Mouse (Mus musculus) brain, embryonic 18.5 days (tissue): ENCODE measurements around the gene Slc39a10.
"Not testable (repeated sequence)": the region's sequence is repeated elsewhere in the genome, so short reads cannot be mapped to it uniquely, and the experiment has no call there.

Source experiments
- DNase-seq: peaks from one replicate; pipeline ENCODE4 v3.0.0-alpha.2; 2012; ENCODE audit warnings: low read depth, low spot score

Gene Slc39a10

GRCm38 (mm10) chr1:46864175-46864885 is 28.3 kb downstream of the Slc39a10 start:
- no peak for DNase-seq

DNA sequence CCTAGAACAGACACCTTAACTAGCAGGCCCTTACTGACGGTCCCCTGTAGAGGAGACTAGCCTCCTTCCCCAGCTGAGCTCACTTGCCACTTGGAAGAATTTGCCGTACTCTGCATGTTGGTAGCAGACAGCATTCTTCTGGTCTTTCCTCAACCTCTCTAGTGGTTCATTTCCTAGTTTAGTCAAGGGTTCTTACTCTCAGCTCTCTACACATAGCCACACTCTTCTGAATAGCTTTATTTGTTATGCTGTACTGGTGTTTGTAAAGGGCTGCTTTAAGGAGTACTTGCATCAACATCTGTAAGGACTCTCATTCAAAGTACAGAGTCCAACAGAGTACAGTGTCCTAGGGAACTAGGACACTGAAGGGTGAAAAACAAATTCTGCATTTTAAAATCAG is 29.2 kb downstream of the Slc39a10 start:
- DNase-seq: no peak

GRCm38 (mm10) chr1:46860082-46860481 is 32.6 kb downstream of the Slc39a10 start:
- DNase-seq: no peak

GRCm38 (mm10) chr1:46858579-46858978 is 34.1 kb downstream of the Slc39a10 start:
- no peak for DNase-seq

DNA sequence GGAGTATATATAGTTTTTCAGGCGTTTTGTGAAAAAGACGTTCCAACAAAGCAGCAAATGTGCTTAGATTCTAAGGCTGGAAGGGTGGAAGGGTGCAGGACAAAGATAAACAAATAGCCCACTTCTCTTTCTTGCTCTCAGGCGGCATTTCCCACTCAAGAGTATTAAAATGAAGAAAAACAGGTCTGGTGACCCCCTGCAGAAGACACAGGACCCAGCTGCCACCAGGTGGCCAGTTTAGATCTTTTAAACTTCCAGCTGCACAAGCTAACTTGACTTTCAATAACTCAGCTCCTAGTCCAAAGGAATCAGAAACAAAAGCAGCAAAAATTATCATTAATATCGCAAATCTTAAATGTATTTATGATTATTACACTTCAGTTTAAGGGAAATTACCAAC is 36.2 kb downstream of the Slc39a10 start:
- DNase-seq: no peak

DNA sequence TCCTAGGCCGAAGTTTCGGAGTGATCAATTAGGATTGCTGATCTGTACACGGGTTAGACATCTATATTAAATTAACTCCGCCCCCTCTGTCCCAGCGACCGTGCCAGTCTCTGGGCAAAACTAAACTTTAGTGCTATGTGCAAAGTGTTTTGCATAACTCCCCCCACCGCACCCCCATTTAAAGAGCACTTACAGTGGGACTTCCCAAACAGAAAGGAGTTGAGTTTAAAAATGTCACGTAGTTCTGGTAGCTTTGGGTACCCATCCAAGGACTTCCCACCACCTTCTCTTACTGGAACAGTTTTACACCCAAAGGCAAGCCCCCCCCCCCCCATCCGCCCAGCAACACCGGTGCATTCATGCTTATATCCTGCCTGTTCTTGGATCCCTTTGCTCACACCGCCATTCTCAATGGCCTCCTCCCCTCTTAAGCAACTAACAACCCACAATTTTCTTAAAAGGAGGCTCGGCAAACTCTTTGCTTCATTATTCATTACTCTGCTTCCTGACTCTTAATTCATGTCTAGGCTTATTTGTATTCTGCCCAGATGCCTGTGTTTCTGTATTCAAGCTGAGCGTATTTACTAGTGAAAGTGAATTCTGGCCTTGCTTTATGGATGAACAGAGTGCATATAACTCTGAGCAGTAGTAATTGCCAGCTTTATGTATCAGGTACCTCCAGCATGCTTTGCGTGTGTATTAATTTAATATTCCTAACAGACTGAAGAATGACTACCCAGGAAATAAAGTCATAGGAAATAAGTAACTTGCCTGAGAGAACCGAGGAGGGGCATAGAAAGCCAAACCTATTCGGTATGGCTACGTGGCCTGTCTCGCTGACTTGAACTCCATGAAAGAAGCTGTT is 38.4 kb downstream of the Slc39a10 start:
- no peak for DNase-seq

DNA sequence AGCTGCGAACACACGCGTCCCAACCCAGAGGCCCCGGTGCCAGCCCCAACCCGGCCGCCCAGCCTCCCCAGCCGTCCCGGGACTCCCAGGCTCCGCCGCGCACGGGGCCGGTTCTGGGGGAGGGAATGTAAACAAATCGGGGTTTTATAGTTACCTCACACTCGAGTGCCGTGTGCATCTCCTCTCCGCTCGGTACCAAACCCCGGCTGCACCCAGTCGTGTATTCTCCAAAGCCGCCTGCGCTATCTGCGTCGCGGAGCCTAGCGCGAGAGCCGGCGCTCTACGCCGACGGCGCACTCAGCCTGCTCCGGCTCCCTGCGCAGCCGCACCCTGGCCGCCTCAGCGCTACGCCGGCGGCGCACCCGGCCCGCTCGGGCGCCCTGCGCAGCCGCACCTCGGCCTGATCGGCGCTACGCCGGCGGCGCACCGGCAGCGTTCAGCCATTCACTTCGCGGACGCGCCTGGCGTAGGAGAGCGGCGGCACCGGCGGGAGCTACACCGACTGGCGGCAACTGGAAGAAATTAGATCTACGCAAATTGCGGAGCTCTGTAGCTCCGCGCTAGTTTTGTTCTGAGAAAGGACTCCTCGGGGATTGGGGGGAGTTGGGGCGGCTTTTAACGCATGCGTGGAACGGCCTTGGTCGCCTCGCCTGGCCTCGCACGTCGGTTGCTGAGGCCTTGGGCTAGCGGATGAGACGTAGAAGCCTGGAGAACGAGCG is 39.2 kb downstream of the Slc39a10 start:
- peak; percentile 95 for DNase-seq

GRCm38 (mm10) chr1:46852600-46853272 is 39.9 kb downstream of the Slc39a10 start:
- DNase-seq: no peak

DNA sequence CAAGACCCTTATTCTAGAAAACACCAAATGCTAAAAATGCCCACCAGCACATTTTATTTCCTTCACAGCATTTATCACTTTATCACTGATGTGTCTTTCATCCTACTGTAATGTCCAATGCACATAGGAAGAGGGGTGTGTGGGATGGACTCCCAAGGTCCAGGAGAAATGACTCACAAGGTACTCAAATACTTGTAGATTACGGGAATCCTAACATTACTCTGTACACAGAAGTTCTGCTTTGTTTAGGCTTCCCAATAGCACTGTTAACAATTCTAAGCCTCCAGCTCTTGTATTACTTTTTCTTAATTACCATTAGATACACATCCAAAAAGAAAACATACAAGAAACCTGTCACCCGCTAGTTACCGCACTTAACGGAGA is 40.4 kb downstream of the Slc39a10 start:
- no peak for DNase-seq

GRCm38 (mm10) chr1:46851586-46851985 is 41.1 kb downstream of the Slc39a10 start:
- no peak for DNase-seq

DNA sequence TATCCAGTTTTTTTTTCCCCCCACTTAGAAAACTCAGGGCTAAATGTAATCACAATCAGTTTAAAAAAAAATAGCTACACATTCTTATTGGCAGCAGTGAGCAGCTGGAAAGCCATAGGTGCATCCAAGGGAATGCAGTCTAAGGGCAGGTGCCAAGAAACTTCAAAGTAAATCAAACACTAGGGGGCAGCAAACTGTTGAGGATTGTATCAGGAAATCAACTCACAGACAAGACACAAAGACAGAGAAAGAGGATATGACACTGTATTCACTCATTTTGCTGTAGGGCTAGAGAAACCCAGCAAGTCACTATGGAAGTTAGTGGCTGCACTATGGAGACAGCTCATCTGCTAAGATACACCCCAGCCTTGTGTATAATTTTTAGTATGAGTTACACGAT is 42.9 kb downstream of the Slc39a10 start:
- peak; percentile 54 for DNase-seq

GRCm38 (mm10) chr1:46845221-46845620 is 47.4 kb downstream of the Slc39a10 start:
- DNase-seq: no peak

GRCm38 (mm10) chr1:46844281-46844680 is 48.4 kb downstream of the Slc39a10 start:
- no peak for DNase-seq

DNA sequence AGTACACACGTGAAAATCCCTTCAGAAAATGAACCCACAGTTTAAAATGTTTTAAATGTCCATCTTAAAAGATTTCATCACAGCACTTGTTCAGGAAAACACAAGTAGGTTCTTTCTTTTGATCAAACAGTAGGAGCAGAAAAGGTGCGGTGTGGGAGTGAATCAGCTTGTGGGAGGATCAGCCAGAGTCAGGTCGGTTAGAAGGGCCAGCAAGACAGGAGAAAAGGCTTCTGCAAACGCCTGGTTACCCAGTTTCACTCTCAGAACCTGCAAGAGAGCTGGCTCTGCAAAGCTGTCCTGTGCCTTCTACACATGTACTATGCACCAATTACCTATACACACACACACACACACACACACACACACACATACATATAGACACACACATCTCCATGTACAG is 49.2 kb downstream of the Slc39a10 start:
- DNase-seq: no peak

DNA sequence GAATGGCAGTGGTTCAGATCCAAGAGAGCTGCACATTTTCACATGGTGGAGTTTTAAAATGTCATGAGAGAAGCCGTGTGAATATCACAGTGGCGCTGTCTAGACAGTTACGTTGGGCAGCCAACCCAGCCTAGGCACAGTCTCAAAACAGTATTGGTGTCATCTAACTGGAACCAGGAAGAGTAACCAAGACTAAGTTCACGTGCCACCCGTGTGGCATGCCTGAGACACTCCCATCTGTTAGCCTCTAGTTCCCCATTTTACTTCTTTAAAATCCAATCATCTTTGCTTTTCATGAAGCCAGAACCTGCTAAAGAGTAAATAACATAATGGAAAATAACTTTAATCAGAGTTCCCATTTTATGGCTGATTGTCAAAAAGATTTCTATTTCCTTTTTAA is 60.7 kb downstream of the Slc39a10 start:
- DNase-seq: no peak

GRCm38 (mm10) chr1:46830066-46830843 is 62.4 kb downstream of the Slc39a10 start:
- no peak for DNase-seq

- DNase-seq: no peak
Observed at GRCm38 (mm10) chr1:46822256-46822972, 70.2 kb downstream of the Slc39a10 start.

DNA sequence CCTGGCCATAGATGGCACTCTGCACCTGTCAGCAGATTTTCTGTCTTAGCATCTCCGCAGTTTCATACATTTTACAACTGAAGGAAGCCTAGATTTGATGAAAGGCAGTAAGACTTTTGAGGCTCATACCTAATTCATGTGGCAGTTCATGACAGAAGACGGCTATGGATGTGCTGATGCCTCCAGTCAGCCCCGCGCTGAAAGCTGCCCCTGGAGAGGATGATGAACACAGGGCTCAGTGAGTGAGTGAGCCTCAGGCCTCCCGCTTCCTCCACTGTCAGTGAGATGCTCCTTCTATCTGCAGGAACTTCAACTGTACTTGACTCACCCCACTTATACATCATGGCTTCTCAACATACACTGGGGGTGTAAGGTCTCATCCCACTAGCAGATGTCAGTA is 74.7 kb downstream of the Slc39a10 start:
- DNase-seq: no peak

DNA sequence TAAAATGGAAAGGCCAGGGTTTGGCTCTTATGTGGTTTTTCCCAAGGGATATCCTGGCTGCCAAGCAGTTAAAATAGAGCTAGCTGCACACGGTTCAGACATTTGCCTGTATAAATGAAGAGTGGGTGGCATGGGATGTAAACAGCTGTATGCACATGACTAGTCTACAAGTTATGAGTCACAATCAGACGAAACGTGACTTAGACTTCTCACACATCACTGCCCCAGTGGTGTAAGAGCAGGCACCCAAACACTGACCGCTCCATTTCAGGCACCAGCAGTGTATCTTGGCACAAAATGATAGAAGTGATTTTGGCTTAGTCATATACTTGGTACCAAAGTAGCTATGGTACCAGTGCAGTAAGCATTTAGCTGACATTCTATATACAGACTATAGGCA is 84.0 kb downstream of the Slc39a10 start:
- not testable (repeated sequence) for DNase-seq

DNA sequence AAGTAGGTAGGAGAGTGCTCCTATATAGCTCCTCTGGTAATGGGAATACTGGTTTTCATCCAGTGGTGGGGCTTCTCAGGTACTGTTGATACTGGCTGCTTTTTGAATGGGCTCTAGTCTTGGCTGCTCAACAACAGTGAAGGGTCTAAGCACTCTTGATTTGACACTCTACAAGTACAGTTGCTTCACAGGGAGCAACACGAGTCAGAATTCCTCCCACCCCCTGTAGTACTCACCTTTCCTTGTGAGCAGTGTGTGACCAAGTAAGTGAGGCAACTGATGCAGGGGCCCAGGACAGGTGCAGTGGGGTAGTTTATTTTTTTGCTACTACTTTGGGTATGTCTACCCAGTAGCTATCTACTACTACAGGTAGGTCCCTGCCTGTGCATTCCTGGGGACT is 87.6 kb downstream of the Slc39a10 start:
- DNase-seq: no peak
